Mouse (Mus musculus) frontal cortex, postnatal 36 days (tissue): Measurements from ENCODE around the gene Tmem233.

Source experiments
- DNase-seq, 2 experiments: peaks; one replicate each; pipeline ENCODE4 v3.0.0; 2022; ENCODE audit warnings: low spot score in 2 of 2

Tmem233 gene

GRCm38 (mm10) chr5:116083081-116083480, at the start of gene Tmem233:
Gene Tmem233 (minus strand): TSS chr5:116083244.
- peak in 1 of 2 experiments; percentile 1 for DNase-seq

GRCm38 (mm10) chr5:116123344-116123743, 40.3 kb upstream of the Tmem233 start:
- DNase-seq: peak; percentile 82 to 90

GRCm38 (mm10) chr5:116116567-116116966, 33.5 kb upstream of the Tmem233 start:
- peak in 1 of 2 experiments; percentile 26 for DNase-seq

- no peak for DNase-seq
These were observed 33.1 kb upstream of the Tmem233 start for GRCm38 (mm10) chr5:116116110-116116509.

GRCm38 (mm10) chr5:116115071-116115834, 32.2 kb upstream of the Tmem233 start:
- DNase-seq: no peak

- DNase-seq: no peak
These were observed 25.6 kb upstream of the Tmem233 start for GRCm38 (mm10) chr5:116108651-116109050.

- no peak for DNase-seq
These were observed 1.2 kb upstream of the Tmem233 start for GRCm38 (mm10) chr5:116084231-116084630.

GRCm38 (mm10) chr5:116082241-116082900, 673 bp downstream of the Tmem233 start:
- no peak for DNase-seq

- DNase-seq: no peak
These were observed 1.4 kb downstream of the Tmem233 start for GRCm38 (mm10) chr5:116081616-116082015.

- peak; percentile 1 to 4 for DNase-seq
These were observed 2.3 kb downstream of the Tmem233 start for GRCm38 (mm10) chr5:116080736-116081135.

GRCm38 (mm10) chr5:116069618-116070017, 13.4 kb downstream of the Tmem233 start:
- no peak for DNase-seq

GRCm38 (mm10) chr5:116052826-116053225, 30.2 kb downstream of the Tmem233 start:
- DNase-seq: no peak

- DNase-seq: no peak
These were observed 30.9 kb downstream of the Tmem233 start for GRCm38 (mm10) chr5:116052171-116052570.

- no peak for DNase-seq
These were observed 33.2 kb downstream of the Tmem233 start for GRCm38 (mm10) chr5:116049821-116050220.

- no peak for DNase-seq
These were observed 34.7 kb downstream of the Tmem233 start for GRCm38 (mm10) chr5:116048321-116048720.

GRCm38 (mm10) chr5:116046246-116046645, 36.8 kb downstream of the Tmem233 start:
- no peak for DNase-seq

- DNase-seq: no peak
These were observed 37.5 kb downstream of the Tmem233 start for GRCm38 (mm10) chr5:116045581-116045980.

GRCm38 (mm10) chr5:116042241-116042640, 40.8 kb downstream of the Tmem233 start:
- DNase-seq: no peak

- no peak for DNase-seq
These were observed 43.3 kb downstream of the Tmem233 start for GRCm38 (mm10) chr5:116039706-116040105.

- DNase-seq: no peak
These were observed 45.3 kb downstream of the Tmem233 start for GRCm38 (mm10) chr5:116037731-116038130.

GRCm38 (mm10) chr5:116036465-116036864, 46.6 kb downstream of the Tmem233 start:
- no peak for DNase-seq

- DNase-seq: peak; percentile 59 to 74
These were observed 51.9 kb downstream of the Tmem233 start for GRCm38 (mm10) chr5:116031190-116031577.

GRCm38 (mm10) chr5:116030566-116031189, 52.4 kb downstream of the Tmem233 start:
- DNase-seq: no peak
